Mouse (Mus musculus) spleen, adult 2 months (tissue): ENCODE measurements around the gene Gm20403.

Experiments
- CTCF ChIP-seq: fragments of 200-500 bp; IDR thresholded peaks from 2 replicates; pipeline ENCODE4 v1.5.1; 2011; ENCODE audit warnings: mild to moderate bottlenecking, inconsistent platforms; ENCODE audit not compliant: insufficient read depth, insufficient read length, insufficient replicate concordance; ENCODE audit errors: extremely low read depth
- POLR2A ChIP-seq: fragments of 200-500 bp; IDR thresholded peaks from 2 replicates; pipeline ENCODE4 v1.6.1; 2011; ENCODE audit warnings: low read depth, low read length, inconsistent platforms

DNA sequence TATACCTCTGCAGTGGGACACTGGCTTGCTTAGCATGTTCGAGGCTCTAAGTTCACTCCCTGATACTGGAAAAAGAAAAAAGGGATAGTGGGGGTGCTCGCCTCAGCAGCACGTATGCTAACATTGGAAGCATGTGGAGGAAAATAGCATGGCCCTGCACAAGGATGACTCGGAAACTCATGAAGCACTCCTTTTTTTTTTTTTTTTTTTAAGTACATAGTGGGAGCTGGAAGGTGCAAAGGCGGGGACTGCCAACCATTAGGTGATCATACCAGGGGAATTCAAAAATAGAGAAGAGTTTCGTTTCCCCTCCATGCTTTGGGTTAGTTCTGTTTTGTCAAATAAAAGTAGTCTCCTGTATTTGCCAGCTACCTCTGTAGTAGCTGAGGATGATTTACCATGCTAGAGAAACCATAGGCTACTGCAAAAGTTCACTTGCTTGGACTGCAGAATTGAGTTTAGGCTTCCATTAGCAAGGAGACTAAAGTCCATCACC, 10.7 kb upstream of the Gm20403 start:
- TF ChIP-seq CTCF (no peak), POLR2A (no peak)
